9 mouse cellular contexts compared by ENCODE assay signal in genomic region chr6:115901062-115901461, GRCm38 (mm10). TPM values are rescaled to one million over a fixed set of nuclear protein-coding genes. Genes with fewer than 3 reads are reported as not detected.
A peak's percentile ranks its signal among the peaks of the same experiment; 100 is the strongest.
DNase-seq lines count a peak whose midpoint lies in the region; ATAC-seq and TF ChIP-seq lines count a peak whose summit lies in the region.
"Had no signal": no experiment of that assay in that cellular context is flagged by ENCODE, and none has a peak within 500 bp of the region (broad histone marks: within the 10 kb centered on the region; RNA-seq: fewer than 3 reads in every experiment).

No protein-coding gene starts in this region.

- H3K36me3 ChIP-seq in kidney, adult 2 months (ENCODE audit: control insufficient read depth, insufficient read depth, low read length): no peaks in the 10 kb centered on the region; the same call in 1 of the 2 replicates
- no peaks in the 10 kb centered on the region; the same call in 1 of the 2 replicates for H3K36me3 ChIP-seq in midbrain, embryonic 16.5 days (ENCODE audit: control insufficient read depth, insufficient read depth, low read length)
- H3K36me3 ChIP-seq: liver, embryonic 15.5 days had no signal

- peak; percentile 59 for DNase-seq in CD4-positive, CD25-positive, alpha-beta regulatory T cell, adult 2 months (ENCODE audit: low read depth, low spot score)
- peak; percentile 63 for DNase-seq in embryo, embryonic 9.5 days (ENCODE audit: extremely low spot score)
- peak; percentile 86 for DNase-seq in heart, adult 8-10 months (ENCODE audit: low spot score)
- peak; percentile 87 for DNase-seq in kidney, adult 2 months
- peak; percentile 76 for DNase-seq in left cerebral cortex, postnatal 4 days
- peak; percentile 51 to 60 for DNase-seq in spleen, postnatal 36 days (ENCODE audit: low spot score in 2 of 2)

- no peak for ATAC-seq in CD4-positive, CD25-positive, alpha-beta regulatory T cell, adult 4 months
- ATAC-seq in midbrain, embryonic 16.5 days: peak; percentile 77

- no peaks in the 10 kb centered on the region for H3K4me1 ChIP-seq in kidney, adult 2 months (ENCODE audit: control insufficient read depth, insufficient read depth, low read length)
- H3K4me1 ChIP-seq in midbrain, embryonic 16.5 days (ENCODE audit: control insufficient read depth, insufficient read depth, low read length): no peaks in the 10 kb centered on the region

- H3K9ac ChIP-seq in midbrain, embryonic 16.5 days (ENCODE audit: low read depth, low read length): no peak overlapping the region
- H3K9ac ChIP-seq: liver, embryonic 15.5 days had no signal

- no peaks in the 10 kb centered on the region for H3K27me3 ChIP-seq in kidney, adult 2 months (replicated peaks; ENCODE audit: control insufficient read depth, insufficient read depth, low read length)
- H3K27me3 ChIP-seq in midbrain, embryonic 16.5 days (ENCODE audit: control insufficient read depth, insufficient read depth, low read depth, low read length): no peaks in the 10 kb centered on the region
- H3K27me3 ChIP-seq: liver, embryonic 15.5 days had no signal

- peak overlapping the region; percentile 86 for H3K27ac ChIP-seq in kidney, adult 2 months (ENCODE audit: insufficient read depth, low read depth, low read length)
- H3K27ac ChIP-seq in midbrain, embryonic 16.5 days (ENCODE audit: low read length): no peak overlapping the region
- H3K27ac ChIP-seq: liver, embryonic 15.5 days had no signal

- intact Hi-C loops in left cerebral cortex, postnatal 4 days (cut with DNase I): loop anchor here (5.0 kb wide), 2 partner anchors 81 to 106 kb away; no protein-coding TSS in a partner anchor

- TF ChIP-seq CTCF in kidney, adult 2 months (conservative IDR thresholded peaks at IDR 0.05; ENCODE audit: insufficient read depth, insufficient read length, low read depth, low read length): peak; percentile 92

- H3K9me3 ChIP-seq in midbrain, embryonic 16.5 days (replicated peaks; ENCODE audit: control insufficient read depth, low read length, poor library complexity, severe bottlenecking): no peaks in the 10 kb centered on the region
- H3K9me3 ChIP-seq: liver, embryonic 15.5 days had no signal

- H3K4me3 ChIP-seq in kidney, adult 2 months (ENCODE audit: insufficient read depth, low read depth, low read length): no peak overlapping the region
- H3K4me3 ChIP-seq in midbrain, embryonic 16.5 days (ENCODE audit: low read depth, low read length): no peak overlapping the region
- H3K4me3 ChIP-seq: liver, embryonic 15.5 days had no signal

- no peak for TF ChIP-seq POLR2A in kidney, adult 2 months (IDR thresholded peaks at IDR 0.05; ENCODE audit: low read depth, low read length)

- no peak overlapping the region for H3K4me2 ChIP-seq in midbrain, embryonic 16.5 days (ENCODE audit: low read length)
- H3K4me2 ChIP-seq: liver, embryonic 15.5 days had no signal

- WGBS in kidney, adult 2 months: 10% methylated on average over 3 of the region's 3 CpGs
- 25% methylated on average over 3 of the region's 3 CpGs for WGBS in midbrain, embryonic 16.5 days

RNA-seq across cellular contexts. Expression of gene Rho, which starts 30.5 kb away (rescaled TPM):
- polyA plus RNA-seq in CD4-positive, CD25-positive, alpha-beta regulatory T cell, adult 4 months (2017; shearing (Covaris generic)): not detected
- total RNA-seq in heart, adult 8-10 months (2022): not detected
- 0.66 and 0.96 TPM in 2 replicates for polyA plus RNA-seq in kidney, adult 2 months (2012; rRNA removed)
- total RNA-seq in left cerebral cortex, postnatal 4 days (2021): under 1 TPM; 0.28 to 0.56 TPM
- polyA plus RNA-seq in midbrain, embryonic 16.5 days (2015; fragmentation: Nextera tagmentation; extraction: Ambion mirVana): 0.14 and 0.36 TPM in 2 replicates
- polyA plus RNA-seq: liver, embryonic 15.5 days had no signal

RNA-seq across cellular contexts. Expression of gene H1foo, which starts 43.7 kb away (rescaled TPM):
- not detected for polyA plus RNA-seq in CD4-positive, CD25-positive, alpha-beta regulatory T cell, adult 4 months (2017; shearing (Covaris generic))
- total RNA-seq in heart, adult 8-10 months (2022): not detected
- not detected in 2 replicates for polyA plus RNA-seq in kidney, adult 2 months (2012; rRNA removed)
- not detected for total RNA-seq in left cerebral cortex, postnatal 4 days (2021)
- polyA plus RNA-seq in midbrain, embryonic 16.5 days (2015; fragmentation: Nextera tagmentation; extraction: Ambion mirVana): not detected in 2 replicates
- polyA plus RNA-seq: liver, embryonic 15.5 days had no signal

RNA-seq across cellular contexts. Expression of gene Ift122, which starts 47.8 kb away (rescaled TPM):
- 1 to 10 TPM; 1.7 to 5.1 TPM for polyA plus RNA-seq in CD4-positive, CD25-positive, alpha-beta regulatory T cell, adult 4 months (2017; shearing (Covaris generic))
- 1 to 10 TPM; 8.5 to 10.0 (median 9.0) TPM for total RNA-seq in heart, adult 8-10 months (2022)
- polyA plus RNA-seq in kidney, adult 2 months (2012; rRNA removed): 29.2 and 33.1 TPM in 2 replicates
- total RNA-seq in left cerebral cortex, postnatal 4 days (2021): 10 to 100 TPM; 28.9 to 35.8 TPM
- polyA plus RNA-seq in midbrain, embryonic 16.5 days (2015; fragmentation: Nextera tagmentation; extraction: Ambion mirVana): 35.2 and 36.8 TPM in 2 replicates

RNA-seq across cellular contexts. Expression of gene Mbd4, which starts 47.9 kb away (rescaled TPM):
- 10 to 100 TPM in 1 of 2 experiments, 1 to 10 TPM in 1; 9.8 to 14.9 TPM for polyA plus RNA-seq in CD4-positive, CD25-positive, alpha-beta regulatory T cell, adult 4 months (2017; shearing (Covaris generic))
- total RNA-seq in heart, adult 8-10 months (2022): 1 to 10 TPM in 3 of 4 experiments, under 1 TPM in 1; 0.98 to 1.5 (median 1.1) TPM
- polyA plus RNA-seq in kidney, adult 2 months (2012; rRNA removed): 1.6 and 1.9 TPM in 2 replicates
- total RNA-seq in left cerebral cortex, postnatal 4 days (2021): 1 to 10 TPM; 6.4 to 7.1 TPM
- 8.9 and 10.1 TPM in 2 replicates for polyA plus RNA-seq in midbrain, embryonic 16.5 days (2015; fragmentation: Nextera tagmentation; extraction: Ambion mirVana)
